Mouse (Mus musculus) ES-Bruce4 (cell line): ENCODE data around the gene Ajm1.
A peak's percentile ranks its signal among the peaks of the same experiment; 100 is the strongest.

Source experiments
- CTCF ChIP-seq: IDR thresholded peaks from one replicate; pipeline ENCODE4 v1.8.1; 2011; ENCODE audit warnings: low read depth, low read length
- EP300 ChIP-seq: IDR thresholded peaks from 2 replicates; pipeline ENCODE4 v1.6.1; 2011; ENCODE audit warnings: low read depth, low read length; ENCODE audit not compliant: insufficient read depth
- POLR2A ChIP-seq: IDR thresholded peaks from one replicate; pipeline ENCODE4 v1.8.1; 2011; ENCODE audit warnings: low read length; ENCODE audit not compliant: insufficient read depth

GRCm38 (mm10) chr2:25557964-25558360, 23.6 kb downstream of the Ajm1 start:
- no peak for TF ChIP-seq CTCF
- TF ChIP-seq POLR2A = peak; percentile 1
- TF ChIP-seq EP300 = no peak
